Mouse (Mus musculus): ENCODE results near the gene Sox5.
"Not testable (repeated sequence)": the region's sequence is repeated elsewhere in the genome, so short reads cannot be mapped to it uniquely, and the experiment has no call there.

Sox5 gene

GRCm38 (mm10) chr6:144265004-144265403, 516.8 kb downstream of the Sox5 start:
- DNase-seq = no peak

GRCm38 (mm10) chr6:144264320-144264915, 517.4 kb downstream of the Sox5 start:
- DNase-seq = peak in 1 of 2 experiments; percentile 27

GRCm38 (mm10) chr6:144256500-144256899, 525.3 kb downstream of the Sox5 start:
- DNase-seq = peak; percentile 16 to 37

- no peak for DNase-seq
These were observed 529.5 kb downstream of the Sox5 start for GRCm38 (mm10) chr6:144252191-144252718.

GRCm38 (mm10) chr6:144251222-144252170, 530.3 kb downstream of the Sox5 start:
- no peak for DNase-seq

- no peak for DNase-seq
These were observed 531.1 kb downstream of the Sox5 start for GRCm38 (mm10) chr6:144250625-144251181.

GRCm38 (mm10) chr6:144236581-144236980, 545.2 kb downstream of the Sox5 start:
- no peak for DNase-seq

- no peak for DNase-seq
These were observed 577.8 kb downstream of the Sox5 start for GRCm38 (mm10) chr6:144203970-144204369.

- no peak for DNase-seq
These were observed 578.8 kb downstream of the Sox5 start for GRCm38 (mm10) chr6:144203013-144203412.

- no peak for DNase-seq
These were observed 580.3 kb downstream of the Sox5 start for GRCm38 (mm10) chr6:144201402-144202040.

GRCm38 (mm10) chr6:144197209-144198119, 584.3 kb downstream of the Sox5 start:
- DNase-seq = no peak

- DNase-seq = no peak
These were observed 585.8 kb downstream of the Sox5 start for GRCm38 (mm10) chr6:144195934-144196333.

GRCm38 (mm10) chr6:144183087-144183486, 598.7 kb downstream of the Sox5 start:
- no peak for DNase-seq

- DNase-seq = not testable (repeated sequence)
These were observed 599.3 kb downstream of the Sox5 start for GRCm38 (mm10) chr6:144182429-144182828.

- peak; percentile 20 to 28 for DNase-seq
These were observed 600.5 kb downstream of the Sox5 start for GRCm38 (mm10) chr6:144181083-144181866.

- no peak for DNase-seq
These were observed 602.7 kb downstream of the Sox5 start for GRCm38 (mm10) chr6:144179111-144179510.

- DNase-seq = no peak
These were observed 605.1 kb downstream of the Sox5 start for GRCm38 (mm10) chr6:144176674-144177073.

- DNase-seq = no peak
These were observed 606.2 kb downstream of the Sox5 start for GRCm38 (mm10) chr6:144175590-144175989.

GRCm38 (mm10) chr6:144170541-144170940, 611.2 kb downstream of the Sox5 start:
- no peak for DNase-seq

GRCm38 (mm10) chr6:144169791-144170190, 612.0 kb downstream of the Sox5 start:
- no peak for DNase-seq
